25 mouse cellular contexts compared by ENCODE assay signal in the genomic region with DNA sequence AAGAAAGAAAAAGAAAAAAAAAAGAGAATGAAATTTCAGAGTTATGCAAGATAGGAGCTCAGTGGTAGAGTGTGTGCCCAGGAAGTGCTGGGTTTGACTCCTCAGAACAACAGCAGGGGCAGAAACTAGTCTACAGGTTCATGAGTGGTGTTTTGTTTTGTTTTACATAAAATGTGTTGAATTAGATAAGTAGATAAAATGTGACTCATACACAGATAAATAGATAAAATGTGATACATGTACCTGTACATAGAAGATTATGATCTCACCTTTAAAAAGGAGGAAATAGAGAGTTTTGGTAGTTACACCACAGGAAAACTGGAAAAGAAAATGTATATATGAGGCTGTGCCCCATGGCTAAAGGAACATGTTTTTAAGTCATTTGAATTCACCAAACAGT.
A peak's percentile ranks its signal among the peaks of the same experiment; 100 is the strongest.
DNase-seq lines count a peak whose midpoint lies in the region; ATAC-seq and TF ChIP-seq lines count a peak whose summit lies in the region.
"Had no signal": no experiment of that assay in that cellular context is flagged by ENCODE, and none has a peak within 500 bp of the region (broad histone marks: within the 10 kb centered on the region; RNA-seq: fewer than 3 reads in every experiment).

No protein-coding gene starts in this region.

- no peak overlapping the region for H3K9ac ChIP-seq in liver, embryonic 12.5 days
- no peak overlapping the region for H3K9ac ChIP-seq in liver, embryonic 11.5 days (ENCODE audit: low read depth, low read length)
- H3K9ac ChIP-seq in liver, embryonic 14.5 days (replicated peaks), result no peak overlapping the region
- H3K9ac ChIP-seq in liver, postnatal 0 days (replicated peaks), result no peak overlapping the region
- H3K9ac ChIP-seq: embryonic facial prominence, embryonic 13.5 days; embryonic facial prominence, embryonic 15.5 days; forebrain, embryonic 12.5 days had no signal

- no peak overlapping the region for H3K4me2 ChIP-seq in liver, embryonic 12.5 days
- H3K4me2 ChIP-seq in liver, embryonic 11.5 days, result no peak overlapping the region
- H3K4me2 ChIP-seq in liver, embryonic 14.5 days (ENCODE audit: low read depth), result peak overlapping the region; percentile 58; the same call in 1 of the 2 replicates
- H3K4me2 ChIP-seq in liver, postnatal 0 days (ENCODE audit: low read depth, low read length), result no peak overlapping the region
- H3K4me2 ChIP-seq: embryonic facial prominence, embryonic 13.5 days; embryonic facial prominence, embryonic 15.5 days; forebrain, embryonic 12.5 days had no signal

- H3K27ac ChIP-seq in liver, embryonic 12.5 days, result peak overlapping the region; percentile 91; the same call in 1 of the 2 replicates
- no peak overlapping the region for H3K27ac ChIP-seq in liver, embryonic 11.5 days (ENCODE audit: low read depth, low read length)
- H3K27ac ChIP-seq in liver, embryonic 14.5 days, result peak overlapping the region; percentile 89
- H3K27ac ChIP-seq in liver, postnatal 0 days (ENCODE audit: low read depth), result no peak overlapping the region
- H3K27ac ChIP-seq: embryonic facial prominence, embryonic 13.5 days; embryonic facial prominence, embryonic 15.5 days; forebrain, embryonic 12.5 days had no signal

- TF ChIP-seq CTCF in liver, embryonic 14.5 days (IDR thresholded peaks at IDR 0.05; ENCODE audit: low read depth), result no peak
- no peak for TF ChIP-seq CTCF in liver, postnatal 0 days (IDR thresholded peaks at IDR 0.05; ENCODE audit: low read depth)

- H3K4me1 ChIP-seq in liver, embryonic 12.5 days, result peaks cover 49% of the 10 kb centered on the region
- H3K4me1 ChIP-seq in liver, embryonic 11.5 days (replicated peaks; ENCODE audit: control insufficient read depth, insufficient read depth, low read length), result peaks cover 24% of the 10 kb centered on the region
- peaks cover 40 to 49% of the 10 kb centered on the region in 2 experiments for H3K4me1 ChIP-seq in liver, embryonic 14.5 days (replicated peaks; ENCODE audit: control insufficient read depth in 2 of 2, insufficient read depth in 2 of 2, low read length in 1 of 2)
- H3K4me1 ChIP-seq in liver, postnatal 0 days (ENCODE audit: insufficient read depth), result peaks cover 20% of the 10 kb centered on the region
- H3K4me1 ChIP-seq: embryonic facial prominence, embryonic 13.5 days; embryonic facial prominence, embryonic 15.5 days; forebrain, embryonic 10.5 days; forebrain, embryonic 12.5 days had no signal

- no peak for DNase-seq in liver, embryonic 11.5 days (ENCODE audit: low spot score)
- no peak for DNase-seq in liver, embryonic 14.5 days (ENCODE audit: low read depth in 3 of 3, low spot score in 3 of 3)
- DNase-seq in liver, postnatal 0 days, result no peak
- DNase-seq in thymus, postnatal 25 days, result no peak
- DNase-seq: adrenal gland, adult 2 months; adrenal gland, postnatal 10 days; adrenal gland, postnatal 25 days; B cell, adult 2 months; cerebellum, adult 11 months; cerebellum, adult 18-20 months; cerebellum, adult 8-10 months; cerebellum, adult 9-11 months; cerebellum, postnatal 14 days; cerebellum, postnatal 36 days; embryo, embryonic 11 days had no signal

- peaks cover 38% of the 10 kb centered on the region for H3K36me3 ChIP-seq in liver, embryonic 12.5 days
- H3K36me3 ChIP-seq in liver, embryonic 11.5 days (ENCODE audit: control insufficient read depth, insufficient read depth, low read length), result 0 out of 2 replicates have a peak, but pooled peaks cover 2% of the 10 kb centered on the region
- no peaks in the 10 kb centered on the region; the same call in 1 of the 2 replicates for H3K36me3 ChIP-seq in liver, embryonic 14.5 days (replicated peaks; ENCODE audit: control insufficient read depth, insufficient read depth, low read depth)
- H3K36me3 ChIP-seq in liver, postnatal 0 days (replicated peaks; ENCODE audit: insufficient read depth, low read length), result peaks cover 51% of the 10 kb centered on the region

- H3K9me3 ChIP-seq in liver, embryonic 12.5 days (replicated peaks), result no peaks in the 10 kb centered on the region
- no peaks in the 10 kb centered on the region for H3K9me3 ChIP-seq in liver, embryonic 11.5 days (ENCODE audit: control insufficient read depth, low read length)
- no peaks in the 10 kb centered on the region for H3K9me3 ChIP-seq in liver, embryonic 14.5 days (ENCODE audit: control insufficient read depth, low read length)
- H3K9me3 ChIP-seq in liver, postnatal 0 days (ENCODE audit: low read length), result no peaks in the 10 kb centered on the region
- H3K9me3 ChIP-seq: embryonic facial prominence, embryonic 13.5 days; embryonic facial prominence, embryonic 15.5 days; forebrain, embryonic 10.5 days; forebrain, embryonic 12.5 days; G1E had no signal

- no peak for TF ChIP-seq EP300 in liver, embryonic 14.5 days (IDR thresholded peaks at IDR 0.05; ENCODE audit: low read depth)
- no peak for TF ChIP-seq EP300 in liver, postnatal 0 days (IDR thresholded peaks at IDR 0.05; ENCODE audit: low read depth)

- no peaks in the 10 kb centered on the region for H3K27me3 ChIP-seq in liver, embryonic 12.5 days (replicated peaks)
- no peaks in the 10 kb centered on the region for H3K27me3 ChIP-seq in liver, embryonic 11.5 days (replicated peaks; ENCODE audit: control insufficient read depth, insufficient read depth, low read length)
- H3K27me3 ChIP-seq in liver, embryonic 14.5 days (ENCODE audit: control insufficient read depth, insufficient read depth, low read length), result no peaks in the 10 kb centered on the region
- H3K27me3 ChIP-seq in liver, postnatal 0 days (ENCODE audit: insufficient read depth, low read length), result no peaks in the 10 kb centered on the region
- H3K27me3 ChIP-seq: CH12.LX; embryonic facial prominence, embryonic 13.5 days; embryonic facial prominence, embryonic 15.5 days; forebrain, embryonic 12.5 days had no signal

- no peak overlapping the region for H3K4me3 ChIP-seq in liver, embryonic 12.5 days
- H3K4me3 ChIP-seq in liver, embryonic 11.5 days (ENCODE audit: low read depth, low read length), result no peak overlapping the region
- H3K4me3 ChIP-seq in liver, embryonic 14.5 days (ENCODE audit: insufficient read depth in 1 of 2, low read depth in 2 of 2, low read length in 2 of 2), result no peak overlapping the region
- no peak overlapping the region for H3K4me3 ChIP-seq in liver, postnatal 0 days (ENCODE audit: low read depth, low read length)
- H3K4me3 ChIP-seq: embryonic facial prominence, embryonic 13.5 days; embryonic facial prominence, embryonic 15.5 days; forebrain, embryonic 10.5 days; forebrain, embryonic 12.5 days had no signal

- ATAC-seq in liver, embryonic 12.5 days, result no peak
- ATAC-seq in liver, embryonic 11.5 days (replicated peaks; ENCODE audit: low FRiP score), result no peak
- ATAC-seq in liver, embryonic 14.5 days (ENCODE audit: insufficient read depth), result no peak
- no peak for ATAC-seq in liver, postnatal 0 days
- ATAC-seq: CD4-positive, CD25-positive, alpha-beta regulatory T cell, adult 4 months; forebrain, embryonic 14.5 days; forebrain, embryonic 16.5 days had no signal

Comparison
In these comparisons a context has a peak if more than half of its experiments do, and no peak if none do; other contexts are left out.
1. H3K27ac ChIP-seq: peak in liver, embryonic 12.5 days (single experiment) and liver, embryonic 14.5 days (single experiment); none in liver, embryonic 11.5 days (single experiment) and liver, postnatal 0 days (single experiment).